Mouse (Mus musculus): ENCODE data around the gene Elmo1. TPM values are rescaled to one million over a fixed set of nuclear protein-coding genes. Genes with fewer than 3 reads are reported as not detected.

Elmo1 gene
- total RNA-seq, 1 experiment from 2014 or later: 18.8 TPM

DNA sequence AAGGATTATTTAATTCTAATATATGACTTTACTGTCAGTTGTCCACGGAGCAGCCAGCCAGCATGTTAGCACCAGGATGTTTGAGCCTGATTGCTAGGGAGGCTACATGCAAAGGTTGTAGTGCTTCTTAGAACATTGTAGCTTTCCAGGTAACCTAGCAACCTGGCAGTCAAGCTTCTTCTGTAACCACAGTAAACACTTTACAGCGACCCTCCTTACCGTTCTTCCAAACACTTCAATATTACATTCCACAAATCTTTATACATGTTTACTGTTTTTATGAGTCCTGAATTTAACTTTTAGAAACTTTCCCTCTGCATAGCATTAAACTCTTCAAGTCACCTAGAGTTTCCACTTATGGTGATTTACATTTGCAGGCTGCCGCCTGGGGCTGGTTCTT is 233.1 kb downstream of the Elmo1 start:
- no peak for DNase-seq

GRCm38 (mm10) chr13:20327064-20327463 is 236.7 kb downstream of the Elmo1 start:
- DNase-seq: no peak

DNA sequence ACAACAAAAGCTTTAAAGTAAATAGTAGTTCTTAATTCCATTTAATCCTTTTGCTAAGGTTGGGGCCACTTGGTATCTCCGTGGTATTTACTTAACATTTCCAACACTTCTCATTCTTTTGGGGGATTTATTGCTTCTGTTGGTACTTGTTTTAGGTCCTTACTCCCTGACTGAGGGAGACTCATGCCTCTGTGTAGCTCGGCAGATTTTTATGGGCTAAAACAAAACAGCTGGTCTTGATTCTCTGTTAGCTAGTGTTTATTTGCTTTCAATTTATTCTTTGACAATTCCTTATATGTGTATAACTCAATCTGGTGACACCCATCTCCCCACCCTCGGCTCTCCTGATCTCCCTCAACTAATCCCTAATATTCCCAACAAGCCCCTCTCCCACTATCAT is 237.6 kb downstream of the Elmo1 start:
- DNase-seq: no peak

GRCm38 (mm10) chr13:20328672-20329071 is 238.3 kb downstream of the Elmo1 start:
- no peak for DNase-seq

DNA sequence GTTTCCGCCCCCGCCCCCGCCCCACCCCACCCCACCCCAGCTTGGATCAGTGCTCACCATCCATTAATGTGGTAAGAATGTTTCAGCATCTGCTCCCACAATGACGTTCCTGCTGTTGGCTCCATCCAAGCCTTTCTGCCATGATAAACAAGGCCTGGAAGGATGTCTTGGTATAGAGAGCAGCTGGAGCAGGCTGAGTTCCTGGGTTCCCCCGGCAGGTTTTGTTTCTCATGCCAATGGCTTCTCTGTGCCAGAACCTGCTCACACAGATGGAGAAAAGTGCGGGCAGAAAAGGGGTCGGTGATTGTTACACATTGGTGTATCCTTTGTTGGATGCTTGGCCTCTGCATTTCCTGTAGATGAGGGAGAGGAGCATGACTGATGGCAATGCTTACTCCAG is 240.6 kb downstream of the Elmo1 start:
- DNase-seq: no peak

DNA sequence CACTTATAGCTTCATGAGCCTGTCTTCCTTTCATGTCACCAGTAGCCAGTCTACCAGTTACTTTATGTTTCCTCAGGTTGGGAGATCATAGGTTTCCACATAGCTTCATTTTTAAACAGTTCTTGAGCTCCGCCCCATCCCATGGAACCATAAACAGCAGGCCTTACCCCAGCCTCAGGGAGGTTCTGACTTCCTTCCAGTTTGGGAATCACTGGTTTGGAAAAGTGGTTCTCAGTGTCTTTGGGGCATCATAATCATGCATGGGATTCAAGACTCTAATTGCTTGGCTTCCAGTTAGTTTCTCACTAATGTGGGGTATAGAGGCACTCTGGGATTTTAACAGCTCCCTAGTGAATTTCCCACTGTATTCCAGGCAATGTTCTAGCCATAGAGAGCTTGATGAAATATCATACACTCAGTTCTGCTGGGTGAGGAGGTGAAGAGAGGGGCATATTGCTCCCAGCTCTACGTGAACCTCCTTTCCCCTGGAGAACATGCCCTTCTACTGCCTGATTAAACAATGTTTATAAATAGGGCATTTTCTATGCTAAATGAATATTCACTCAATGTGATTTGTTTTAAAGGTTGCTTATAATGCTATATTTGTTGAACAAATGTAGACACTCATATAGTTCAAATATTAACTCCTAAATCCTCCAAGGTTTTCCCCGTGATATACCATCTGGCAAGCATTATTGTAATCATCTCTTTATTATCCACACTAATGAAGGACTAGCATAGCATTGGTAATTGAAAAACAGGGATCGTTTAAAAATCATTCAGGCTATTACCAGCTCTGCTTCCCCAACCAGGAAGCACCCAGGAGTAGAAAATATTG is 244.9 kb downstream of the Elmo1 start:
- DNase-seq: no peak

GRCm38 (mm10) chr13:20335889-20336497 is 245.6 kb downstream of the Elmo1 start:
- DNase-seq: no peak

GRCm38 (mm10) chr13:20342881-20343280 is 252.5 kb downstream of the Elmo1 start:
- no peak for DNase-seq

DNA sequence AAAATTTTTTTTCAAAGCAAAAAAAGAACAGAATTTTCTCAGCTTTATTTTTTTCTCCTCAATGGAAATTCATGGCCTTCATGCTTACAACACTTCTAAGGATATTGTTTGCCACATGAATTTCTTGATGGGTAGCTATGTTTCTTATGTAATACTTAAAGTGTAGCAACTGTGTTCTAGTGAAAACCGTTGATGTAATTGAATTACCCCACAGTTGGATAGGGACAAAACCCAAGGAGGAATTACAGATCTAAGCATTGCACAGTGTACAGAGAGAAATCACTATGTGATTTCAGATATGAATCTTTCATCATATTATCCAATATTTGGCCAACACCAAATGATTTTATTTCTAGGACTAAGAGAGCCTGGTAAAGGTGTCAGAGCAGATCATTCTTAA is 259.4 kb downstream of the Elmo1 start:
- no peak for DNase-seq

GRCm38 (mm10) chr13:20352631-20353030 is 262.2 kb downstream of the Elmo1 start:
- DNase-seq: no peak

GRCm38 (mm10) chr13:20353862-20354603 is 263.6 kb downstream of the Elmo1 start:
- no peak for DNase-seq

GRCm38 (mm10) chr13:20354604-20354999 is 264.2 kb downstream of the Elmo1 start:
- no peak for DNase-seq

DNA sequence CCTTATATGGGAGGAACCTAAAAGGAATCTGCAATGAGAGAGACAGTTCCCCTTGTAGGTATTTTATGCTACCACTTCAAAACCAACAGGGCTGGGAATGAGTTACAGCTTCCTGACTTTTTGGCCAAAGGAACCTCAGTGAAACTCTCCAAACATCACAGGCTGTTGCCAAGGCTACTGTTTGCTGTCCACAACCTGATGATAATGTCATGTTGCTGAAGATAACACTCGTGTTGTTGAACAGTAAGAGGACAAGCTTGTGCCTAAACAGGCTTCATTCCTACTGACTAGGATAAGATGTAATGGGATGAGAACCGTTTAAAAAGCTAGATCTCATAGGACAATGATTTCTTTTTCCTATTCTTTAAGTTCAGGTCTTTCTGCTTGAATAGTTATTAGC is 272.1 kb downstream of the Elmo1 start:
- no peak for DNase-seq

- DNase-seq: no peak
Measured at GRCm38 (mm10) chr13:20365828-20366593, 275.6 kb downstream of the Elmo1 start.

- DNase-seq: no peak
Measured at GRCm38 (mm10) chr13:20370036-20370802, 279.8 kb downstream of the Elmo1 start.

DNA sequence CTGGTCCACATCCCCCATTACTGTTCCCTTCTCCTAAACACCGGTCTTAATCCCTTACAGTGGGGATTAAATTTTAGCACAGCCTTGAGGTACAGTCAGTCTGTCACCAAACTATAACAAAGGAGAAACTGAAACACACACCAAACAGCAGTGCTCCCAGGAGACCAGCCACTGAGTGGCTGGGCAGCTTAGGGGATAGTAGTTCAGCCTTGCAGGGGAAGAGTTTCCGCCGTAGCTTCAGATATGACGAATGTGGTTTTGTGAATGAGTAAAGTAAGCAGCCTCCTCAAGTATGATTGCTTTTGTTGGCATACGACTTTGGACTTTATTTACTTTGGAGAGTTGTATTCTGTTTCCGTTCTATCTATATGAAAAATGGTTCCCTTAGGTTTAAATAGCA is 281.1 kb downstream of the Elmo1 start:
- DNase-seq: no peak

- DNase-seq: no peak
Measured at GRCm38 (mm10) chr13:20372335-20372734, 281.9 kb downstream of the Elmo1 start.

- no peak for DNase-seq
Measured at GRCm38 (mm10) chr13:20378869-20379268, 288.5 kb downstream of the Elmo1 start.

GRCm38 (mm10) chr13:20383875-20384274 is 293.5 kb downstream of the Elmo1 start:
- DNase-seq: no peak

DNA sequence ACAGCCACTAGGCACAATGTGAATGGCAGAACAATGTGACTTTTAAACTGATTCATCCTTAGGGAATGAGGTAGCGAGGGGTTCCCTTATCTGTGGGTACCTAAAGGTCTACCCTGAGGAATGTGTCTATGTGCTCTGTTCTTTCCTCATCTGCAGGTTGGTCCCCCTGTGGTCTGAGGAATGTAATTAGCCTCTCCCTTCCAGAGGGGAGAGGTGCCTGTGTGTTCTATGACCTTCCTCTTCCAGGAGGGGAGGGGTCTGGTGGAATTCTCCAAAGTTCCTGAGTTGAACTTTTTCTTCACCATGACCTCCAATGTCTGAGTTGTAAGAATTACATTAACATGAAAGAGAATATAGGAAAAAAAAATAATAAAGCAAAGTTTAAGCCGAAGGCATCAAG is 294.4 kb downstream of the Elmo1 start:
- no peak for DNase-seq

DNA sequence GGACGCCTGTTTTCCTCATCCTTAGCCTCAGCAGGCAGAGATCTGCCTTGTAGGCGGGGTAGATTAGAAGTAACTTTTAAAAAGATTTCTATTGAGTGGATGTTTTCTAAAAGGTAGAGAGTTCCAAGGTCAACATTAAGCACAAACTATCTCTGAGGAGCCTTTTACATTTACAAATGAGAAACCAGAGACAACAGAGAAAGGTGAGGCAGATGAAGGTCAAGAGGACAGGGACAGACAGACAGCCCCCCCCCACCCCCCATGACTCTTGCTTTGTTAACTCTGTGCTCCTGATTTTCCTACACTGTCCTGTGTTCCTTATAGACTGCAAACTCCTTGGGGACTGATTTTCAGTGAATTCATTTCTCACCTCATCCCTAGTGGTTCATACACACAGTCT is 295.0 kb downstream of the Elmo1 start:
- DNase-seq: no peak
